Mouse (Mus musculus): ENCODE results near the gene Rnd2. TPM values are rescaled to one million over a fixed set of nuclear protein-coding genes. Genes with fewer than 3 reads are reported as not detected.
"Not testable (repeated sequence)": the region's sequence is repeated elsewhere in the genome, so short reads cannot be mapped to it uniquely, and the experiment has no call there.

Rnd2 gene
- polyA plus RNA-seq, 1 experiment from 2014 or later = 6.3 TPM

DNA sequence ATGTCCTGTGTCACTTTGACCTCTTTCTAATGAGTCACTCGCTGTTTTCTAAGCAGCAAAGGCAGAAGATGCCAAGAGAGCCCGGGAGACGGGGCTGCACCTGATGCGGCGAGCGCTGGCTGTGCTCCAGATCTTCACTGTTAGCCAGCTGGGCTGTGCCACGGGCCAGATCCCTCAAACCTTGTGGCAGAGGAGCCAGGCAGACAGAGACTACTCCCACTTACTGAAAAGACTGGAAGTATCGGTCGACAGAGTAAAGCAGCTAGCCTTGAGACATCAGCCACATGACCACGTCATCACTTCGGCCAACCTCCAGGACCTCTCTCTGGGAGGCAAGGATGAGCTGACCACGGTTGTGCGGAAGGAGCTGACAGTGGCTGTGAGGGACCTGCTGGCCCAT lies 31.4 kb upstream of the Rnd2 start:
- 93% methylated on average over 13 of the region's 13 CpGs for WGBS

DNA sequence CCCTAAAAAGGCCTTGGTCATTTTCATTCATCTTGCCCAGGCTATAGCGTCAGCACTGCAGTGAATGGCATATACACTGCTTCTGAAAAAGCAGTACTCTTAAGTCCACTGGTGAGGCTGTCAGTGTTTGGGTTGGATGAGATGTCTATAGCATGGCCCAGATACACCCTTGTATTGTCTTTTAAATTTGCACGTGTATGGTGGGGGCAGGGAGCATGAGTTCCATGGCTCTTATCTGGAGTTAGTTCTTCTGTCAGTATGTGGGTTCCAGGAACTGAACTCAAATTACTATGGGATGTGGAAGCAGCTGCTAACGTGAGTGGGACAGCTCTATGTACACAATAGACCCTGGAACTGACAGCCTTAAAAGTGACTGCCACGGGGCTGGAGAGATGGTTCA lies 29.0 kb upstream of the Rnd2 start:
- Histone ChIP-seq H3K36me3 (peaks cover 51% of the 10 kb centered on the region), H3K4me3 (no peak overlapping the region), H3K27ac (no peak overlapping the region), H3K9me3 (replicated peaks) (no peaks in the 10 kb centered on the region), H3K27me3 (ENCODE audit: low read depth, poor library complexity, severe bottlenecking) (no peaks in the 10 kb centered on the region), H3K4me1 (no peaks in the 10 kb centered on the region)
- no peak for DNase-seq (ENCODE audit: low spot score)
- WGBS = 87% methylated on average over 4 of the region's 4 CpGs

More for the DNA sequence above, 31.4 kb upstream of the Rnd2 start:
- H3K4me1 ChIP-seq = no peaks in the 10 kb centered on the region
- no peak overlapping the region for H3K27ac ChIP-seq
- H3K9me3 ChIP-seq (replicated peaks) = no peaks in the 10 kb centered on the region
- DNase-seq (ENCODE audit: low spot score) = no peak
- H3K4me3 ChIP-seq = no peak overlapping the region
- peaks cover 70% of the 10 kb centered on the region for H3K36me3 ChIP-seq
- H3K27me3 ChIP-seq (ENCODE audit: low read depth, poor library complexity, severe bottlenecking) = no peaks in the 10 kb centered on the region

DNA sequence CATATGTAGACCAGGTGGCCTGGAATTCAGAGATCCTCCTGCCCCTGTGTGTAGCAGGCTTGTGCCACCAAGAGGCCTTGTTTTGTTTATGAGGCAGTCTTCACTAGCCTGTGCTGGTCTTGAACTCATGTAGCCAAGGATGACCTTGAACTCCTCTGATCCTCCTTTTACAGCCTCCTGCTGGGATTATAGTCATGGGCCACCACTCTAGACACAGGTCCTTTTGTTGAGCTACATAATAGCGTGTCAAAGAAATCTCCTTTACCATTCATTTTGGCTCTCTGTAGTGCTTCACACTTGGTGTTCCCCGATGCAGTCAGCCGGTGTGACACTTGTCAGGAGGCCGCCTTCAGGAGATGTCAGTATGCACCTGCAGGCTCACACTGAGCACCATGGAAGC lies 27.9 kb upstream of the Rnd2 start:
- Histone ChIP-seq H3K9me3 (replicated peaks) (no peaks in the 10 kb centered on the region), H3K27ac (no peak overlapping the region), H3K36me3 (peaks cover 40% of the 10 kb centered on the region), H3K27me3 (ENCODE audit: low read depth, poor library complexity, severe bottlenecking) (no peaks in the 10 kb centered on the region), H3K4me3 (no peak overlapping the region), H3K4me1 (no peaks in the 10 kb centered on the region)
- DNase-seq (ENCODE audit: low spot score) = no peak
- WGBS = 88% methylated on average over 4 of the region's 4 CpGs

DNA sequence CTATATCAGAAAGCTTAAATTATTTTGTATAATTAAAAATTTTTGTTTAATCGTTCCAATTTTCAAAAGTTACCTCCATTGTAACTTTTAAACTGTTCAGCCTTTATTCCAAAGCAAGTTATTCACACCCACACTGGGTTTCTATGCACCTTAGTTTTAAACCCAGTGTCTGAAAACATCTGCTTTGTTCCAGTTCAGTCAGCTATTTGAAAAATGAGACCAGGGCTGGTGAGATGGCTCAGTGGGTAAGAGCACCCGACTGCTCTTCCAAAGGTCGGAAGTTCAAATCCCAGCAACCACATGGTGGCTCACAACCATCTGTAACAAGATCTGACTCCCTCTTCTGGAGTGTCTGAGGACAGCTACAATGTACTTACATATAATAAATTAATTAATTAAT lies 26.8 kb upstream of the Rnd2 start:
- not testable (repeated sequence) for H3K4me1 ChIP-seq; H3K4me3 ChIP-seq; DNase-seq (ENCODE audit: low spot score); H3K27me3 ChIP-seq (ENCODE audit: low read depth, poor library complexity, severe bottlenecking); H3K9me3 ChIP-seq (replicated peaks); H3K27ac ChIP-seq
- peaks cover 32% of the 10 kb centered on the region for H3K36me3 ChIP-seq
- 55% methylated on average over 3 of the region's 3 CpGs for WGBS

DNA sequence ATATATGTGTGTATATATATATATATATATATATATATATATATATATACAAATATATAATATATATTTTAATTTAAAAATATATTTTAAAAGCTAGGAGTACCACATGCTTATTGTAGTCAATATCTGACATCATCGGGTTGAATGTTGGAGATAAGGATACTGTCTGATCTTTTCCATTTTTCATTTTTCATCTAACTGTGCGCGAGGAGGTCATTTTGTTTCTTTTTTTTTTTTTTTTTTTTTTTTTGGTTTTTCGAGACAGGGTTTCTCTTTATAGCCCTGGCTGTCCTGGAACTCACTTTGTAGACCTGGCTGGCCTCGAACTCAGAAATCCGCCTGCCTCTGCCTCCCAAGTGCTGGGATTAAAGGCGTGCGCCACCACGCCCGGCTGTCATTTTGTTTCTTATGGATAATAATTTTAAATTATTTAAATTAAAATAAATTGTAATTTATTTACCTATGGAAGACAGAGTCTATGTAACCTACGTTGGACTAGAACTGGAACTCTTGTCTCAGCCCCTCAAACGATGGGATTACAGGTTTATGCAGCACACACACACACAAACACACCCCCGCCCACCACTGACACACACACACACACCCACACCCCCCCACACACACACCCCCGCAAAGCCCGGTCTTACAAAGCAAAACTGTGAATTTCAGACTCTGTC lies 23.2 kb upstream of the Rnd2 start:
- Histone ChIP-seq H3K4me3 (peak overlapping the region; percentile 66), H3K27ac (peak overlapping the region; percentile 92), H3K36me3 (peaks cover 35% of the 10 kb centered on the region), H3K4me1 (peaks cover 20% of the 10 kb centered on the region)
- WGBS = 37% methylated on average over 15 of the region's 15 CpGs
- DNase-seq (ENCODE audit: low spot score); H3K27me3 ChIP-seq (ENCODE audit: low read depth, poor library complexity, severe bottlenecking); H3K9me3 ChIP-seq (replicated peaks): not testable (repeated sequence)

DNA sequence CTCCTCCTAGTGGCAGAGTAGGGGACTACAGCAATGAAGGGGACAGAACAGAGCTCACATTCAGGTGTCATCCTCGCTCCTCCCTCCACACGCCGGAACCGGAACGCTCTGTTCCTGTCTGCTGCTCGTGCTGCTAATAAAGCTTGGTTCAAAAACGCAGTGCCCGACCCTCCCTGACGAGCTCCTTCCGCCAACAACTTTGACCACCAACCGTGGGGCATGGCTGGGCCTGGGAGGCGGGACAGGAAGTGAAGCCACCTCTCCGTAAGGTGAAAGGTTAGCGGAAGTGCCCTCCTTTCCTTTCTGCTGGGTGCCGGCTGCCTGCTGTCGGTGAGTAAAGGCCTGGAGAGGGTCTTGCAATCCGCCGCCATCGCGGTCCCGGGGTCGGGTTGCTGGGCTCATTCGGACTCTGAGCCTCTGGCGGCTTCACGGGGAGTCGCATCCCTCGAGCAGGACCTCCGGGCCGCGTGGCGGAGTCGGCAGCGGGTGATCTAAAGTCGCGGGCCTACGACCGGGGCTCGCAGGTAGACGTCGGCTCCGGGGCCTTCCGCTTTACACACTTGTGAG lies 22.6 kb upstream of the Rnd2 start, which contains the start of gene Rpl27:
Rpl27 (plus strand) TSS at position 172 of the 567 bp plus-strand sequence.
- DNase-seq (ENCODE audit: low spot score) = peak; percentile 98
- Histone ChIP-seq H3K27me3 (ENCODE audit: low read depth, poor library complexity, severe bottlenecking) (no peaks in the 10 kb centered on the region), H3K4me3 (peak within 1 kb of the TSS; percentile 66), H3K36me3 (peaks cover 38% of the 10 kb centered on the region), H3K4me1 (peaks cover 20% of the 10 kb centered on the region), H3K27ac (peak within 1 kb of the TSS; percentile 92), H3K9me3 (replicated peaks) (no peaks in the 10 kb centered on the region)
- WGBS = under 1% methylated on average over 42 of the region's 42 CpGs

DNA sequence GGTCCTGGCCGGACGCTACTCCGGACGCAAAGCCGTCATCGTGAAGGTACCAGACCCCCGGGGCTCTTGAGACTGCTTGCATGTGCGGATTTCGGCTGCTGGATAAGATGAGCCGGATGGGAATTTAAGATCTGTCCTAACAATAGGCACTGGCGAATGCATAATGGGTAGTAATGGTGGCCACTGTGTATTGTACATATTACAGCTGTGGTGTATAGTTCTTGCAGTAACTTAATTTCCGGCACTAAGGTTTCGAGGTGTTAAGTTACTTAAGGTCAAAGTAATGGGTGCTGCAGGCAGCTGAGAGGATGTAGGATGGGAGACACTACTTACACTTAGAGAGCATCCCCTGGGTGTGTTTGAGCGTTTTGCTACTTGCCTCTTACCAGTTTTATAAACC lies 22.0 kb upstream of the Rnd2 start:
- Histone ChIP-seq H3K9me3 (replicated peaks) (no peaks in the 10 kb centered on the region), H3K27me3 (ENCODE audit: low read depth, poor library complexity, severe bottlenecking) (no peaks in the 10 kb centered on the region), H3K4me3 (peak overlapping the region; percentile 66), H3K36me3 (peaks cover 38% of the 10 kb centered on the region), H3K27ac (peak overlapping the region; percentile 92), H3K4me1 (peaks cover 20% of the 10 kb centered on the region)
- no peak for DNase-seq (ENCODE audit: low spot score)
- 1% methylated on average over 14 of the region's 14 CpGs for WGBS

DNA sequence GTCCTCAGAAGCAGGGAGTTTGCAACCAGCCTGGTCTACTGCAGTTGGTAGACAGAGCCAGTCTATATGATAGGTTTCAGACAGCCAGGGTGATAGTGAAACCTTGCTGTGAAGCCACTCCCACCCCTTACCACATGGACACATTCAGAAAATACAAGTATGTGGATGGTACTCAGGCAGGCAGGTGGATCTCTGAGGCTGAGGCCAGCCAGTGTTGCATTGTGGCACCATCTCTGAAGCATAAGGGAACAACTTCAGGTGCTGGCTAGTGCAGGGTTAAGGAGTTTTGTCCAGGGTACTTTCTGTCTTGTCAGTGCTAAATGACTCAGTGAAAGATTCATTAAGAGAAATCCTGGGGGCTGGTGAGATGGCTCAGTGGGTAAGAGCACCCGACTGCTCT lies 18.5 kb upstream of the Rnd2 start:
- H3K9me3 ChIP-seq (replicated peaks) = no peaks in the 10 kb centered on the region

DNA sequence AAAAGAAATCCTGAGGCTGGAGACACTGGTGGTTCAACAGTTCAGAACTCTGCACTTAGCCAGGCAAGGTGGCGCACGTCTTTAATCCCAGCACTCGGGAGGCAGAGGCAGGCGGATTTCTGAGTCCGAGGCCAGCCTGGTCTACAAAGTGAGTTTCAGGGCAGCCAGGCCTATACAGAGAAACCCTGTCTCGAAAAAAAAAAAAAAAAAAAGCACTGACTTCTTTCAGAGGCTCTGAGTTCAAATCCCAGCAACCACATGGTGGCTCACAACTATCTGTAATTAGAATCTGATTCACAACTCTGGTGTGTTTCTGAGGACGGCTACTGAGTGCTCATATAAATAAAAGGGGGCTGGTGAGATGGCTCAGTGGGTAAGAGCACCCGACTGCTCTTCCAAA lies 17.9 kb upstream of the Rnd2 start:
- not testable (repeated sequence) for DNase-seq (ENCODE audit: low spot score)

More for the DNA sequence above, 18.5 kb upstream of the Rnd2 start:
- DNase-seq (ENCODE audit: low spot score) = no peak
- Histone ChIP-seq H3K4me1 (peaks cover 25% of the 10 kb centered on the region), H3K36me3 (peaks cover 38% of the 10 kb centered on the region), H3K27ac (no peak overlapping the region), H3K4me3 (no peak overlapping the region), H3K27me3 (ENCODE audit: low read depth, poor library complexity, severe bottlenecking) (no peaks in the 10 kb centered on the region)
- WGBS = 83% methylated on average over 1 of the region's 1 CpGs

DNA sequence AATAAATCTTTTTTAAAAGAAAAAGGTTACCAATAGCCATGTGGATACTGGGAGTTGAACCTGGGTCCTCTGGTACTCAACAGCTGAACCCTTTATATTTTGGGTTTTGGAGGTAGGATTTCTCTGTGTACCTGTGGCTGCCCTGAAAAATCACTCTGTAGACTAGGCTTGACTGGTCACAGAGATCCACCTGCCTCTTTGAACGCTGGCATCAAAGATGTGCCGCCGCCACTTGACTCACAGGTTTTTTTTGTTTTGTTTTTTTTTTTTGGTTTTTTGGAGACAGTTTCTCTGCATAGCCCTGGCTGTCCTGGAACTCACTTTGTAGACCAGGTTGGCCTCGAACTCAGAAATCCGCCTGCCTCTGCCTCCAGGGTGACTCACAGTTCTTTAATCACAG lies 17.0 kb upstream of the Rnd2 start:
- Histone ChIP-seq H3K9me3 (replicated peaks) (no peaks in the 10 kb centered on the region), H3K4me1 (peaks cover 25% of the 10 kb centered on the region), H3K36me3 (peaks cover 38% of the 10 kb centered on the region), H3K27ac (no peak overlapping the region), H3K27me3 (ENCODE audit: low read depth, poor library complexity, severe bottlenecking) (no peaks in the 10 kb centered on the region), H3K4me3 (no peak overlapping the region; the same call in 1 of the 2 replicates)
- no peak for DNase-seq (ENCODE audit: low spot score)
- 86% methylated on average over 5 of the region's 5 CpGs for WGBS

More for the DNA sequence above, 17.9 kb upstream of the Rnd2 start:
- H3K27ac ChIP-seq; H3K4me3 ChIP-seq; H3K9me3 ChIP-seq (replicated peaks); H3K27me3 ChIP-seq (ENCODE audit: low read depth, poor library complexity, severe bottlenecking): not testable (repeated sequence)
- Histone ChIP-seq H3K36me3 (peaks cover 38% of the 10 kb centered on the region), H3K4me1 (peaks cover 25% of the 10 kb centered on the region)
- 92% methylated on average over 8 of the region's 8 CpGs for WGBS

DNA sequence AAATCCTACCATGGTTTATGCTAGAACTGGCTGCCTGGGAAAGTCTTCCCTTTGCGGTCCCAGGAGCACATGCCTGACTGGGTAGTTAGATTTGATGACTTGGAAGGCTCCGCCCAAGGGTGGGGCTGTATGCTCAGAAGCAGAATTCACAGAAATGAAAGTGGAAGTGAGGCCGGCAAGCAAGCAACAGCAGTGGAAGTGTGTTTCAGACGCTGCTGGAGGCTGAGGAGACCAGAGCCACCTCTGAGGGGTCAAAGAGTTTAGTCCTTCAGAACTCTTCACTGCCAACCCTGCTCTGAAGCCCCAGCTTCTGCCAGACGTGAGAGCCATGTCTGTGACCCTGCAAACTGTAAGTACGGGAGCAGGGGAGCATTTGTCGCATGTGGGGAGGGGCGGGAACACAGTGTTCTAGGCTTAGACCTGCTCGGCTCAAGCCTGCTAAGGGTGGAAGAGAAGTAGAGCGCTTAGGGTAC lies 16.5 kb upstream of the Rnd2 start, which contains the start of gene Ifi35:
Ifi35 (plus strand) TSS at position 134 of the 473 bp plus-strand sequence.
- no peaks in the 10 kb centered on the region for H3K27me3 ChIP-seq (ENCODE audit: low read depth, poor library complexity, severe bottlenecking)
- H3K27ac ChIP-seq = peak within 1 kb of the TSS; percentile 50; the same call in 1 of the 2 replicates
- peak within 1 kb of the TSS; percentile 40 for H3K4me3 ChIP-seq
- peaks cover 34% of the 10 kb centered on the region for H3K36me3 ChIP-seq
- H3K4me1 ChIP-seq = peaks cover 21% of the 10 kb centered on the region
- H3K9me3 ChIP-seq (replicated peaks) = no peaks in the 10 kb centered on the region
- 34% methylated on average over 10 of the region's 10 CpGs for WGBS
- no peak for DNase-seq (ENCODE audit: low spot score)

DNA sequence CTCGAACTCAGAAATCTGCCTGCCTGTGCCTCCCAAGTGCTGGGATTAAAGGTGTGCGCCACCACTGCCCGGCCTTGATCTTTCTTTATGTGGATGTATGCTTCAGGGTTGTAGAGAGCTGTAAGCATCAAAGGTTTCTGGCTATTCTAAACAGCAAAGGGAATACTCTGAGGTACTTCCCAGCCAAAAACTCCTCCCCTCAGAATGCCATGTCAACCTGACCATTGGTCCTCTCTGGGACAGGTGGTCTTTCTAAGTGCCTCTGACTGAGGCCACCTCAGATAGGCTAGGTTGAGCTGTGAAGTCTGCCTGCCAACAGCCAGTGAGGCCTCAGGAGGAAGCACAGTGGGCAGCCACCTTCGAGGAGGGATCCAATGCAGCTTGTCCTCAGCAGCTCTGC lies 15.9 kb upstream of the Rnd2 start:
- H3K4me1 ChIP-seq = peaks cover 15% of the 10 kb centered on the region
- no peaks in the 10 kb centered on the region for H3K27me3 ChIP-seq (ENCODE audit: low read depth, poor library complexity, severe bottlenecking)
- 84% methylated on average over 4 of the region's 4 CpGs for WGBS
- no peak for DNase-seq (ENCODE audit: low spot score)
- no peak overlapping the region for H3K27ac ChIP-seq
- no peak overlapping the region; the same call in 1 of the 2 replicates for H3K4me3 ChIP-seq
- H3K9me3 ChIP-seq (replicated peaks) = no peaks in the 10 kb centered on the region
- peaks cover 28% of the 10 kb centered on the region for H3K36me3 ChIP-seq

DNA sequence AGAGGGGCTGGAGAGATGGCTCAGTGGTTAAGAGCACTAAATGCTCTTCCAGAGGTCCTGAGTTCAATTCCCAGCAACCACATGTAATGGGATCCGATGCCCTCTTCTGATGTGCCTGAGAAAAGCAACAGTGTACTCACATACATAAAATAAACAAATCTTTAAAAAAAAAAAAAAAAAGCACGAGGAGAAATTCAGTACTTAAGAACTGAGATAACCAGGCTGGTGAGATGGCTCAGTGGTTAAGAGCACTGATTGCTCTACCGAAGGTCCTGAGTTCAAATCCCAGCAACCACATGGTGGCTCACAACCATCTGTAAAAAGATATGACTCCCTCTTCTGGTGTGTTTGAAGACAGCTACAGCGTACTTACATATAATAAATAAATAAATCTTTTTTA lies 15.2 kb upstream of the Rnd2 start:
- H3K9me3 ChIP-seq (replicated peaks); H3K4me1 ChIP-seq; H3K4me3 ChIP-seq; H3K27me3 ChIP-seq (ENCODE audit: low read depth, poor library complexity, severe bottlenecking); DNase-seq (ENCODE audit: low spot score); H3K27ac ChIP-seq: not testable (repeated sequence)
- 90% methylated on average over 4 of the region's 4 CpGs for WGBS
- peaks cover 21% of the 10 kb centered on the region for H3K36me3 ChIP-seq
